Mouse (Mus musculus): ENCODE data around the gene Hagh.

DNA sequence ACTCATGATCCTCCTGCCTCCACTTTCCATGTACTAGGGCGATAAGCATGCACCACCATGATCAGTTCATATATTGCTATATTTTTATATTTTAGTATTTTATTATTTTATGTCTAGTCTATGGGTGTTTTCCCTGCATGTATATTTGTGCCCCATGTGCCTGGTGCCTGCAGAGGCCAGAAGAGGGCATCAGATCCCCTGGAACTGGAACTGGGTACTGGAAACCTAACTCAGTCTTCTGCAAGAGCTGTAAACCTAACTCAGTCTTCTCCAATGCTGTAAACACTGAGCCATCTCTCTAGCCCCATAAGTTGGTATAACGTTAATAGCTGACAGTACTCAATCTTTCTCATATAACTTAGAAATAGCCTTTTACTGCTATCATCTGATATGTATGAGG, 2.7 kb downstream of the Hagh start:
- no peak for TF ChIP-seq CTCF (IDR thresholded peaks at IDR 0.05; ENCODE audit: low read depth, low read length)
- TF ChIP-seq TAL1 (conservative IDR thresholded peaks at IDR 0.05; ENCODE audit: low read depth, low read length): no peak

Measured in G1E (cell line).